Mouse (Mus musculus): ENCODE data around the gene Slc9a6. TPM values are rescaled to one million over a fixed set of nuclear protein-coding genes. Genes with fewer than 3 reads are reported as not detected.

Slc9a6 gene
- total and polyA plus RNA-seq, 2 experiments from 2014 or later: 59.2 to 78.7 TPM

GRCm38 (mm10) chrX:56663377-56663776 lies 53.8 kb downstream of the Slc9a6 start:
- DNase-seq (ENCODE audit: low spot score): no peak
- Histone ChIP-seq H3K9ac (replicated peaks; ENCODE audit: low read length) (no peak overlapping the region), H3K27ac (no peak overlapping the region), H3K4me2 (ENCODE audit: low read depth, low read length) (no peak overlapping the region), H3K36me3 (ENCODE audit: insufficient read depth, low read length) (no peaks in the 10 kb centered on the region), H3K9me3 (ENCODE audit: low read length) (no peaks in the 10 kb centered on the region), H3K4me3 (ENCODE audit: low read length) (no peak overlapping the region), H3K27me3 (ENCODE audit: insufficient read depth, low read length) (no peaks in the 10 kb centered on the region), H3K4me1 (ENCODE audit: insufficient read depth, low read length) (no peaks in the 10 kb centered on the region)
- WGBS: 56% methylated on average over 4 of the region's 4 CpGs
- ATAC-seq: no peak
- no peak for TF ChIP-seq CTCF (IDR thresholded peaks at IDR 0.05; ENCODE audit: low read depth)

DNA sequence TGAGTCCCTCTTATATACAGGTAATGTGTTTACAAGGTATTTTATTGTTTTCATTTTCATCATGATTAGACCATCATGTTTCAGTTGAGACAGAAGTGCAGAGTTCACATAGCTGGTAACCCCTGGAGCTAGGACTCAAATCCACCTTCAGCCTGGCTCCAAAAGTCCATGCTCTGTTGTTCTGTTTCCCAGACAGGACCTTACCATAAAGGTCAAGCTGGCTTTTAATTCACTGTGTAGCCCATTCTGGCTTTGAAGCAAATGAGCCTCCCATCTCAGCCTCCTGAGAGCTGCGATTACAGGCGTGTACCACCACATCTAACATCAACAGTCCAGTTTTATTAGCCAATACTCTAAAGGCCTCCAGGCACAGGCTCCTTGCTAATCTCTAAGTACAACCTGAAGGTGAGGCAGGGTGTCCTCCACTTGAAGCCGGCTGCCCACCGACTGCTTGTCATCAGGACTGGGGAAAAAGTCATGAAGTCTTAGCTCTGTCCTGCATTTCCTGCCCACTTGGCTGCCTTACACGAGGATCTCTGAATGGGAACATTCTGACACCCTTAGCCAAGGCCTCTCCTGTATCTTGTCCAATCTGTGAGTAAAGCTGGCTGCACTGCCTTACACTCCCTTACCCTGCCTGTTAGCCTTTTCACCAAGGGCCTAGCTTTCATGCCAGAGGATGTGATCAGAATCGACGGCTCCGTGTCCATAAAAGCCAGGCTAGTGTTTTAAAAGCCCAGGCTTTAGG lies 55.8 kb downstream of the Slc9a6 start:
- TF ChIP-seq CTCF (IDR thresholded peaks at IDR 0.05; ENCODE audit: low read depth): no peak
- no peak for ATAC-seq

DNA sequence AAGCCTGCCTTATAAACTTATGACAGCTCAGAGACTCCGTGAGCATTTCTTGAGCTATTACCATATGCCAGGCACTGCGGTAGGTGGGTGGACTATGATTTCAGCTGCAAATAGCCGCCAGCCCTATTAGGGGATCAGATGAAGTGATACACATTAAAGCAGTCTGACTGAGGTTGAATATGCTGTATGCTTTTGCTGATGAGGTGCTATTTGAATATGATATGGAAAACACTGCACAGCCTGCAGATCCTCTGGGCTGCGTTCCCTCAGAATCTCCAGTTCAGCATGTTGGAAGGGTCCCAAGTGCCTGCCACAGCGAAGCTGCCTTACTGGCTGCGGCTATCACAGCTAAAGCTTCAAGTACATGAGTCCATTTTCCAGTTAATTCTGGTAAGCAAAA lies 57.7 kb downstream of the Slc9a6 start:
- no peak for ATAC-seq
- Histone ChIP-seq H3K27me3 (ENCODE audit: insufficient read depth, low read length) (no peaks in the 10 kb centered on the region), H3K27ac (no peak overlapping the region), H3K4me3 (ENCODE audit: low read length) (no peak overlapping the region), H3K4me1 (ENCODE audit: insufficient read depth, low read length) (no peaks in the 10 kb centered on the region), H3K4me2 (ENCODE audit: low read depth, low read length) (no peak overlapping the region), H3K36me3 (ENCODE audit: insufficient read depth, low read length) (no peaks in the 10 kb centered on the region), H3K9ac (replicated peaks; ENCODE audit: low read length) (no peak overlapping the region), H3K9me3 (ENCODE audit: low read length) (no peaks in the 10 kb centered on the region)
- DNase-seq (ENCODE audit: low spot score): peak; percentile 7
- TF ChIP-seq CTCF (IDR thresholded peaks at IDR 0.05; ENCODE audit: low read depth): no peak
- WGBS: 62% methylated on average over 6 of the region's 6 CpGs

More for the DNA sequence above, 55.8 kb downstream of the Slc9a6 start:
- H3K9me3 ChIP-seq (ENCODE audit: low read length): no peaks in the 10 kb centered on the region
- no peak for DNase-seq (ENCODE audit: low spot score)
- no peaks in the 10 kb centered on the region for H3K36me3 ChIP-seq (ENCODE audit: insufficient read depth, low read length)
- H3K27me3 ChIP-seq (ENCODE audit: insufficient read depth, low read length): no peaks in the 10 kb centered on the region
- no peak overlapping the region for H3K4me3 ChIP-seq (ENCODE audit: low read length)
- no peak overlapping the region for H3K4me2 ChIP-seq (ENCODE audit: low read depth, low read length)
- no peak overlapping the region for H3K27ac ChIP-seq
- no peaks in the 10 kb centered on the region for H3K4me1 ChIP-seq (ENCODE audit: insufficient read depth, low read length)
- 79% methylated on average over 8 of the region's 8 CpGs for WGBS
- H3K9ac ChIP-seq (replicated peaks; ENCODE audit: low read length): no peak overlapping the region

DNA sequence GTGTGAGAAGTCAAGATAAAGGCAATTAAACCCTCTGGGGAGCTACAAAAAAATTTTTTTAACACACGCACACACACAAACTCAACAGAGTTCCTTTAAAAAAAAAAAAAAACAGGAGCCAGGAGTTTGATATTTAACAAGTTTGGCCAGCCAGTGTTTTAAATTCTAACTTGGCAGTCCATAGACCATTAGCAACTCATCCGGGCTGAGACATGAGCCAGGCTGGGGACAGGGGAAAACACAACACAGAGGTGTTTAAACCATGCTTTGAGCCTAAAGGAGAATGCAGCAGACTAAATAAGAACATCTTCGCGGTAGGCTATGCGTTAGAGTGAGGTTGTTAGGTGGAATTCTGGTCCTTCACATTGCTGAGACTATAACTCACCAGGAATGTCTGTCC lies 58.5 kb downstream of the Slc9a6 start:
- TF ChIP-seq CTCF (IDR thresholded peaks at IDR 0.05; ENCODE audit: low read depth): no peak
- Histone ChIP-seq H3K9ac (replicated peaks; ENCODE audit: low read length) (no peak overlapping the region), H3K4me3 (ENCODE audit: low read length) (no peak overlapping the region), H3K27ac (no peak overlapping the region), H3K4me1 (ENCODE audit: insufficient read depth, low read length) (no peaks in the 10 kb centered on the region), H3K27me3 (ENCODE audit: insufficient read depth, low read length) (no peaks in the 10 kb centered on the region), H3K4me2 (ENCODE audit: low read depth, low read length) (no peak overlapping the region), H3K36me3 (ENCODE audit: insufficient read depth, low read length) (no peaks in the 10 kb centered on the region), H3K9me3 (ENCODE audit: low read length) (no peaks in the 10 kb centered on the region)
- DNase-seq (ENCODE audit: low spot score) (no peak), ATAC-seq (no peak)
- 90% methylated on average over 5 of the region's 5 CpGs for WGBS

- no peaks in the 10 kb centered on the region for H3K4me1 ChIP-seq (ENCODE audit: insufficient read depth, low read length)
- no peak overlapping the region for H3K4me3 ChIP-seq (ENCODE audit: low read length)
- no peak overlapping the region for H3K4me2 ChIP-seq (ENCODE audit: low read depth, low read length)
- DNase-seq (ENCODE audit: low spot score): no peak
- no peaks in the 10 kb centered on the region for H3K27me3 ChIP-seq (ENCODE audit: insufficient read depth, low read length)
- H3K27ac ChIP-seq: no peak overlapping the region
- no peaks in the 10 kb centered on the region for H3K36me3 ChIP-seq (ENCODE audit: insufficient read depth, low read length)
- no peak for TF ChIP-seq CTCF (IDR thresholded peaks at IDR 0.05; ENCODE audit: low read depth)
- ATAC-seq: no peak
- 87% methylated on average over 3 of the region's 3 CpGs for WGBS
- no peaks in the 10 kb centered on the region for H3K9me3 ChIP-seq (ENCODE audit: low read length)
- no peak overlapping the region for H3K9ac ChIP-seq (replicated peaks; ENCODE audit: low read length)
These were observed 58.9 kb downstream of the Slc9a6 start for GRCm38 (mm10) chrX:56668501-56668900.

- H3K27ac ChIP-seq: no peak overlapping the region
- no peak overlapping the region for H3K9ac ChIP-seq (replicated peaks; ENCODE audit: low read length)
- H3K36me3 ChIP-seq (ENCODE audit: insufficient read depth, low read length): no peaks in the 10 kb centered on the region
- TF ChIP-seq CTCF (IDR thresholded peaks at IDR 0.05; ENCODE audit: low read depth): no peak
- DNase-seq (ENCODE audit: low spot score) (no peak), ATAC-seq (no peak)
- no peak overlapping the region for H3K4me3 ChIP-seq (ENCODE audit: low read length)
- H3K9me3 ChIP-seq (ENCODE audit: low read length): no peaks in the 10 kb centered on the region
- no peak overlapping the region for H3K4me2 ChIP-seq (ENCODE audit: low read depth, low read length)
- 76% methylated on average over 6 of the region's 6 CpGs for WGBS
- H3K27me3 ChIP-seq (ENCODE audit: insufficient read depth, low read length): no peaks in the 10 kb centered on the region
- H3K4me1 ChIP-seq (ENCODE audit: insufficient read depth, low read length): no peaks in the 10 kb centered on the region
These were observed 66.0 kb downstream of the Slc9a6 start for GRCm38 (mm10) chrX:56675556-56675955.

GRCm38 (mm10) chrX:56677736-56678135 lies 68.2 kb downstream of the Slc9a6 start:
- ATAC-seq (no peak), DNase-seq (ENCODE audit: low spot score) (no peak)
- H3K4me3 ChIP-seq (ENCODE audit: low read length): no peak overlapping the region
- no peaks in the 10 kb centered on the region for H3K4me1 ChIP-seq (ENCODE audit: insufficient read depth, low read length)
- WGBS: 87% methylated on average over 6 of the region's 6 CpGs
- H3K27me3 ChIP-seq (ENCODE audit: insufficient read depth, low read length): no peaks in the 10 kb centered on the region
- H3K27ac ChIP-seq: no peak overlapping the region
- H3K4me2 ChIP-seq (ENCODE audit: low read depth, low read length): no peak overlapping the region
- no peaks in the 10 kb centered on the region for H3K9me3 ChIP-seq (ENCODE audit: low read length)
- TF ChIP-seq CTCF (IDR thresholded peaks at IDR 0.05; ENCODE audit: low read depth): no peak
- H3K36me3 ChIP-seq (ENCODE audit: insufficient read depth, low read length): no peaks in the 10 kb centered on the region
- H3K9ac ChIP-seq (replicated peaks; ENCODE audit: low read length): no peak overlapping the region

Measured in hindbrain, postnatal 0 days (tissue).